Mouse (Mus musculus) heart, embryonic 13.5 days (tissue): ENCODE measurements at regions not wholly inside any gene's neighbourhood (a gene's known extent, or its start where the extent isn't known, plus 50 kb on each side); places are given as distances from the start of the nearest gene placed in this dataset.

Experiments used
- ATAC-seq: fragments of 200-750 bp; cut with Nextera tagmentation; 2 replicates; pipeline ENCODE4 v1.8.0; 2017; ENCODE audit warnings: moderate TSS enrichment; ENCODE audit not compliant: insufficient number of reproducible peaks, low FRiP score, low TSS enrichment; ENCODE audit errors: extremely low read depth
- H3K27ac ChIP-seq: fragments of 300-500 bp; sonication (generic); replicated peaks from 2 replicates; pipeline ENCODE4 v1.5.1; 2015; ENCODE audit warnings: moderate library complexity, mild to moderate bottlenecking, inconsistent platforms
- H3K27me3 ChIP-seq: fragments of 300-500 bp; sonication (generic); replicated peaks from 2 replicates; pipeline ENCODE4 v1.6.1; 2015; ENCODE audit warnings: mild to moderate bottlenecking, inconsistent platforms
- H3K36me3 ChIP-seq: fragments of 300-500 bp; sonication (generic); 2 replicates; pipeline ENCODE4 v1.6.1; 2015; ENCODE audit warnings: mild to moderate bottlenecking, inconsistent platforms
- H3K4me1 ChIP-seq: fragments of 300-500 bp; sonication (generic); 2 replicates; pipeline ENCODE4 v1.6.1; 2015; ENCODE audit warnings: inconsistent platforms
- H3K4me2 ChIP-seq: fragments of 300-500 bp; sonication (generic); 2 replicates; pipeline ENCODE4 v1.6.1; 2015; ENCODE audit warnings: inconsistent platforms, mild to moderate bottlenecking, moderate library complexity
- H3K4me3 ChIP-seq: fragments of 300-500 bp; sonication (generic); 2 replicates; pipeline ENCODE4 v1.5.1; 2015; ENCODE audit warnings: moderate library complexity, mild to moderate bottlenecking, inconsistent platforms
- H3K9ac ChIP-seq: fragments of 300-500 bp; sonication (generic); 2 replicates; pipeline ENCODE4 v1.6.1; 2015; ENCODE audit warnings: inconsistent platforms, mild to moderate bottlenecking, moderate library complexity
- H3K9me3 ChIP-seq: fragments of 300-500 bp; sonication (generic); 2 replicates; pipeline ENCODE4 v1.6.1; 2016; ENCODE audit warnings: inconsistent platforms
- WGBS: fragments of 180-500 bp; shearing (Covaris S2); methylation state at CpG from one replicate; pipeline ENCODE4 v1.1.7; 2015; ENCODE audit warnings: mixed read lengths; 5-methylcytosine and 5-hydroxymethylcytosine counted together

- H3K4me3 ChIP-seq: no peak overlapping the region
- H3K27ac ChIP-seq: no peak overlapping the region
- no peak for ATAC-seq
- no peak overlapping the region for H3K4me2 ChIP-seq
- H3K9me3 ChIP-seq: peaks cover 28% of the 10 kb centered on the region
- H3K36me3 ChIP-seq: no peaks in the 10 kb centered on the region
- 69% methylated on average over 2 of the region's 2 CpGs for WGBS
- no peak overlapping the region for H3K9ac ChIP-seq
- no peaks in the 10 kb centered on the region for H3K4me1 ChIP-seq
- H3K27me3 ChIP-seq: no peaks in the 10 kb centered on the region
These were observed 181.1 kb downstream of the Xxylt1 start for GRCm38 (mm10) chr16:30900121-30900520.

GRCm38 (mm10) chr16:30901309-30901708, 179.9 kb downstream of the Xxylt1 start:
- no peaks in the 10 kb centered on the region for H3K27me3 ChIP-seq
- no peak overlapping the region for H3K4me2 ChIP-seq
- H3K36me3 ChIP-seq: no peaks in the 10 kb centered on the region
- H3K9me3 ChIP-seq: peaks cover 30% of the 10 kb centered on the region
- H3K4me3 ChIP-seq: no peak overlapping the region
- no peak overlapping the region for H3K27ac ChIP-seq
- ATAC-seq: no peak
- H3K9ac ChIP-seq: no peak overlapping the region
- no peaks in the 10 kb centered on the region for H3K4me1 ChIP-seq
